Mouse (Mus musculus) liver, adult 2 months (tissue): ENCODE measurements at regions not wholly inside any gene's neighbourhood (a gene's known extent, or its start where the extent isn't known, plus 50 kb on each side); places are given as distances from the start of the nearest gene placed in this dataset.

ENCODE experiments used
- CTCF ChIP-seq: fragments of 200-500 bp; IDR thresholded peaks from 2 replicates; pipeline ENCODE4 v1.5.1; 2011; ENCODE audit warnings: low read depth, low read length, control low read depth
- POLR2A ChIP-seq: fragments of 200-500 bp; IDR thresholded peaks from 2 replicates; pipeline ENCODE4 v1.6.1; 2011; ENCODE audit warnings: low read length, control low read depth; ENCODE audit not compliant: insufficient read depth; ENCODE audit errors: extremely low read depth

DNA sequence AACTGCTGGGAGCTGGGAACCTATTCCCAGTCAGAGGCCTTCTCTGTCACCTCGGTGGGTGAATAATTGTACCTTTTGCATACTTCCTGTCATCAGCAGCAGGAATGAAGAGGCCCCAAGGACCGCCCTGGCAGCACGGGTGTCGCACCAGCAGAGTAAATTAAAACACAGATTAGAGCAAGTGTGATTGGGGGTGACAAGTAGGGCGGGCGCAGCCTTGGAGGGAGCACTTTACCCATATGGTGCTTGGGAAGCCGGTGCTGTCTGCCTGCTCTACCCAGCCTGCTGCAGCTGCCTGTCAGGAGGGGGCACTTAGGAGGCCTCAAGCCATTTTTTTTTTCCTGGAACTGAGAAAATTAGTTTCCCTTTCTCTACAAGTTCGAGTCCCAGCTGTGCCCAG lies 264.6 kb upstream of the Irx3 start:
- no peak for TF ChIP-seq CTCF
- TF ChIP-seq POLR2A, result no peak
